Mouse (Mus musculus): ENCODE results near the gene Slxl1. TPM values are rescaled to one million over a fixed set of nuclear protein-coding genes. Genes with fewer than 3 reads are reported as not detected.
"Not testable (repeated sequence)": the region's sequence is repeated elsewhere in the genome, so short reads cannot be mapped to it uniquely, and the experiment has no call there.

Slxl1 gene
- not detected in 2 replicates for polyA plus RNA-seq (2014; fragmentation: Nextera tagmentation; extraction: Ambion mirVana)

DNA sequence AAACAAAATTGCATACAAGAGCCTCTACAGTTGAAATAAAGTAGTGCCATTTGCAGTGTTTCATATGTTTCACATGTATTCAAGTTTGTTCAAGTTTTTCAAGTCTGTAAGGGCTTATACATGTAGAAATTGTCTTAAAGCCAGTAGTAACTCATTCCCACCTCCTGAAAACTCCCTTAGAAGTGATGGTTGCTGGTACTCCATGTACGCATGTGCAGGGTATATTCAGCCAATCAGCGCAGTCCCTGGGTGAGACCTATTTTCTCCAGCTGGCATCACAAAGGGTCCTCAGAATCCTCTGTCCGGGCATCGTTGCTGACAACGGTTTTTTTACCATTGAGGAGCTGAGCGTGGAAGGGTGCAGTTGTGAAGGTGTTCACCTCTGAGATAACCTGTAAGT lies at the start of gene Slxl1:
Gene Slxl1, plus strand, starts transcription at position 301 of the 400 bp plus-strand sequence.
- H3K4me3 ChIP-seq (replicated peaks; ENCODE audit: low read depth, low read length); H3K4me2 ChIP-seq (ENCODE audit: low read length); H3K9me3 ChIP-seq (ENCODE audit: control insufficient read depth, low read length); H3K27me3 ChIP-seq (ENCODE audit: control insufficient read depth, insufficient read depth, low read length); H3K36me3 ChIP-seq (ENCODE audit: control insufficient read depth, insufficient read depth, low read length); H3K27ac ChIP-seq (replicated peaks; ENCODE audit: low read depth, low read length); ATAC-seq (ENCODE audit: low FRiP score, low TSS enrichment); H3K9ac ChIP-seq (replicated peaks; ENCODE audit: low read length); DNase-seq; H3K4me1 ChIP-seq (ENCODE audit: control insufficient read depth, insufficient read depth, low read length): not testable (repeated sequence)
- WGBS: no CpG with 5 or more reads among the region's 6 CpGs
